Mouse (Mus musculus) embryonic facial prominence, embryonic 13.5 days (tissue): ENCODE data around the gene Gpn2. TPM values are rescaled to one million over a fixed set of nuclear protein-coding genes. Genes with fewer than 3 reads are reported as not detected.

ENCODE experiments used
- ATAC-seq: fragments of 200-750 bp; cut with Nextera tagmentation; 2 replicates; pipeline ENCODE4 v1.8.0; 2017; ENCODE audit warnings: low read depth; ENCODE audit not compliant: insufficient number of reproducible peaks, insufficient read depth, low FRiP score, low TSS enrichment
- H3K27ac ChIP-seq: fragments of 300-500 bp; sonication (generic); 2 replicates; pipeline ENCODE4 v1.5.1; 2015; ENCODE audit warnings: moderate library complexity, mild to moderate bottlenecking, inconsistent platforms
- H3K27me3 ChIP-seq: fragments of 300-500 bp; sonication (generic); 2 replicates; pipeline ENCODE4 v1.6.1; 2015; ENCODE audit warnings: mild to moderate bottlenecking, inconsistent platforms
- H3K36me3 ChIP-seq: fragments of 300-500 bp; sonication (generic); 2 replicates; pipeline ENCODE4 v1.6.1; 2015; ENCODE audit warnings: mild to moderate bottlenecking, inconsistent platforms
- H3K4me1 ChIP-seq: fragments of 300-500 bp; sonication (generic); 2 replicates; pipeline ENCODE4 v1.6.1; 2015; ENCODE audit warnings: inconsistent platforms
- H3K4me2 ChIP-seq: fragments of 300-500 bp; sonication (generic); 2 replicates; pipeline ENCODE4 v1.6.1; 2015; ENCODE audit warnings: moderate library complexity, mild to moderate bottlenecking, inconsistent platforms
- H3K4me3 ChIP-seq: fragments of 300-500 bp; sonication (generic); 2 replicates; pipeline ENCODE4 v1.5.1; 2015; ENCODE audit warnings: mild to moderate bottlenecking, inconsistent platforms
- H3K9ac ChIP-seq: fragments of 300-500 bp; sonication (generic); 2 replicates; pipeline ENCODE4 v1.6.1; 2015; ENCODE audit warnings: mild to moderate bottlenecking, inconsistent platforms
- H3K9me3 ChIP-seq: fragments of 300-500 bp; sonication (generic); 2 replicates; pipeline ENCODE4 v1.6.1; 2016; ENCODE audit warnings: inconsistent platforms
- WGBS: fragments of 180-500 bp; shearing (Covaris S2); methylation state at CpG from one replicate; pipeline ENCODE4 v1.1.7; 2015; ENCODE audit warnings: mixed read lengths; 5-methylcytosine and 5-hydroxymethylcytosine counted together
- polyA plus RNA-seq: library from polyadenylated mRNA; unstranded; fragments of >200 nt; fragmentation: Nextera tagmentation; extraction: Ambion mirVana; gene quantifications from 2 replicates; pipeline ENCODE4 v1.2.1, GENCODE M21; 2015

Gpn2 gene
- polyA plus RNA-seq, 1 experiment from 2014 or later, result 21.2 TPM

DNA sequence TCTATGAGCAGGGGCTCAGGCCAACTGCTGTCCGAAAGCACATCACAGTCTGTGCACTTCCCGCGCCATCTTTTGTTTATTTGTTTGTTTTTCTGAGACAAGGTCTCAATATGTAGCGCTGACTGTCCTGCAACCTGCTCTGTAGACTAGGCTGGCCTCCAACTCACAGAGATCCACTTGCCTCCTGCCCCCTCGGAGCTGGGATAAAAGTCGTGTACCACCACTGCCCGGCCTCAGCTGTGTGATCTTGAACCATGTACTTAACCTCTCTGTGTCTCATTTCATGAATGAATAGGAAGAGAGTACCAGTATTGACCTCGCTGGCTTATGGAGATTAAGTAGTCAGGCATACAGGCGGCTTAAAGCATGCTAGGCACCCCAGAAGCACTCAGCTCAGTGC lies 42.5 kb downstream of the Gpn2 start:
- no peaks in the 10 kb centered on the region for H3K9me3 ChIP-seq
- WGBS, result 85% methylated on average over 9 of the region's 9 CpGs
- no peak overlapping the region for H3K4me2 ChIP-seq
- H3K36me3 ChIP-seq, result peaks cover 39% of the 10 kb centered on the region
- no peak overlapping the region for H3K9ac ChIP-seq
- H3K4me3 ChIP-seq, result no peak overlapping the region
- peaks cover 15% of the 10 kb centered on the region for H3K4me1 ChIP-seq
- H3K27me3 ChIP-seq, result no peaks in the 10 kb centered on the region
- peak overlapping the region; percentile 11; the same call in 1 of the 2 replicates for H3K27ac ChIP-seq
- ATAC-seq, result no peak

DNA sequence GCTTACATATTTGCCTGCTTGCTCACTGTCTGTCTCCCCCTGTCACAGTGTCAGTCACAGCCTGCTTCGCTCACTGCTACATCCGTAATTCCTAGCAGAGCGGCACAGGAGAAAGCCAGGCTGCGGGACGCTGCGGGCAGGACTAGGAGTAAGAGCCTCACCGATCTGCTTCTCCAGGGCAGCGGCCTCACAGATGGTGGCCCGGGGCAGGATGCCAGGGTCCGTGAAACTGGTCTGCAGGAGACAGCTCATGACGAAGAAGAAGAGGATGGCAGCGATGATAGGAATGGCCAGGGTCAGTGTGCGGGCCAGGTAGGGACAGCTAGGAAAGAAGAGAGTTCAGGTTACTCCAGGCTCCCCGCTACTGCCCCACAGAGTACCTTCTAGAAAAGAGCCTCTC lies 42.9 kb downstream of the Gpn2 start:
- H3K4me2 ChIP-seq, result no peak overlapping the region
- H3K27me3 ChIP-seq, result no peaks in the 10 kb centered on the region
- WGBS, result 91% methylated on average over 14 of the region's 14 CpGs
- H3K27ac ChIP-seq, result peak overlapping the region; percentile 11; the same call in 1 of the 2 replicates
- H3K4me3 ChIP-seq, result no peak overlapping the region
- no peaks in the 10 kb centered on the region for H3K9me3 ChIP-seq
- H3K9ac ChIP-seq, result no peak overlapping the region
- ATAC-seq, result no peak
- H3K36me3 ChIP-seq, result peaks cover 36% of the 10 kb centered on the region
- H3K4me1 ChIP-seq, result peaks cover 19% of the 10 kb centered on the region

DNA sequence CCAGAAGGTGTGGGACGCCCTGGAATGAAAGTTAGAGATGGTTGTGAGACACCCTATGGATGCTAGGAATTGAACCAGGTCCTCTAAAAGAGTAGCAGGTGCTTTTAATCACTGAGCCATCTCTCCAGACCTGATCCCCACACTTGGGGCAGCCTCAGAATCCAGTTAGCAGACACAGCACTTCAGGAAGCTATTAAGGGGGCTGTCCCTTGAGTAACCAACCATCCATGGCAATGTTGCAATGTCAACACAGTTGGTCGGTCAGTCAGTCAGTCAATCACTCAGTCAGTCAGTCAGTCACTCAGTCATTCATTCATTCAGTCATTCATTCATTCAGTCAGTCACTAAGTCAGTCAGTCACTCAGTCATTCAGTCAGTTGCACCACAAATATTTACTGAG lies 44.4 kb downstream of the Gpn2 start:
- no peak for ATAC-seq
- no peak overlapping the region for H3K4me2 ChIP-seq
- H3K4me3 ChIP-seq, result no peak overlapping the region
- no peak overlapping the region for H3K27ac ChIP-seq
- no peaks in the 10 kb centered on the region for H3K27me3 ChIP-seq
- H3K9me3 ChIP-seq, result no peaks in the 10 kb centered on the region
- H3K9ac ChIP-seq, result no peak overlapping the region
- H3K36me3 ChIP-seq, result peaks cover 35% of the 10 kb centered on the region
- 77% methylated on average over 2 of the region's 2 CpGs for WGBS
- peaks cover 27% of the 10 kb centered on the region for H3K4me1 ChIP-seq

DNA sequence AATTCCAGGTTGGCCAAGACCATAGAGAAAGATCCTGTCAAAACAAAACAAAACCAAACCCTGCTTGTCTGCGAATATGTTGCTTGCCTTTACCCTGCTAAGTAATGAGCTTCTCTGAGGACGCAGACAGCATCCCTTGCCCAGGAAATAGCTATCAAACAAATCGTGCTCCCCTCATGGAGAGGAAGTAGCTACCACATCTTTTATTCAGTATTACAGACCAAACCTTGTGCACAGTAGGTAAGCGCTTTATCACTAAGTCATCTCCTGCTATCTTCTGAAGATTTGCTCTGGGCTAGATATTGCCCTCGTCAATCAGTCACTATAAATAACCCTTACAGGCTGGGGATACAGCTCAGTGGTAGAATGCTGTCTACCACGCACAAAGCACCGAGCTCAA lies 45.0 kb downstream of the Gpn2 start:
- no peak for ATAC-seq
- H3K9me3 ChIP-seq, result no peaks in the 10 kb centered on the region
- peaks cover 30% of the 10 kb centered on the region for H3K4me1 ChIP-seq
- peaks cover 28% of the 10 kb centered on the region for H3K36me3 ChIP-seq
- WGBS, result 85% methylated on average over 7 of the region's 7 CpGs
- H3K27me3 ChIP-seq, result no peaks in the 10 kb centered on the region
- H3K4me2 ChIP-seq, result no peak overlapping the region
- no peak overlapping the region for H3K4me3 ChIP-seq
- no peak overlapping the region for H3K9ac ChIP-seq
- no peak overlapping the region for H3K27ac ChIP-seq

DNA sequence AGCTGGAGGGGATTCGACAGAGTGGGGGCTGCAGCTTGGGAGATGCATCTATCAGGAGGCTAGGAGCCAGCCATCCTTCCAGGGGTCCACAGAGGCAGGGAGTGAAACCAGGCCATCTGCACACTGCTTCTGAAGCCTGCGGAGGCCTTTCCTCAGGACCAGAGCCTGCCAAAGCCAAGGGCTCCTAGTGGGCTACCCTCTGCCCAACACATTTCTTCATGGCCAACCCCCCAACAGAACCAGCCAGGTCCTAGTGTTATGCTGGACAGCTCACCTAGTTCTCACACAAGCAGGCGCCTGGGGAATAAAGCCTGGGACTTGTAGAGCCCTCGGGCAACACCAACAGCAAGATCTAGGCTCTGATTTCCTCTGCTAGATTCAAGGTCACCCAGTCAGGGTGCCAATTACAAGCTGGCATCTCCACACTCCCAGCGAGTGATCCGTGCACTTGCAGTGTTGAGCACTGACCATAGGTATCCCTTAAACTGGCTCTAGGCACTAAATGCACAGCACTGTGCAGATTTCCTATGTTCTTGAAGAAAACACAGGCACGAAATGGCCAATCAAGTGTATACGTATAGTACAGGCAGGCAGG lies 46.3 kb downstream of the Gpn2 start:
- no peak overlapping the region for H3K9ac ChIP-seq
- H3K9me3 ChIP-seq, result no peaks in the 10 kb centered on the region
- 86% methylated on average over 8 of the region's 8 CpGs for WGBS
- H3K4me2 ChIP-seq, result no peak overlapping the region
- H3K36me3 ChIP-seq, result peaks cover 16% of the 10 kb centered on the region
- peaks cover 30% of the 10 kb centered on the region for H3K4me1 ChIP-seq
- no peak for ATAC-seq
- H3K27ac ChIP-seq, result no peak overlapping the region
- no peak overlapping the region for H3K4me3 ChIP-seq
- no peaks in the 10 kb centered on the region for H3K27me3 ChIP-seq

DNA sequence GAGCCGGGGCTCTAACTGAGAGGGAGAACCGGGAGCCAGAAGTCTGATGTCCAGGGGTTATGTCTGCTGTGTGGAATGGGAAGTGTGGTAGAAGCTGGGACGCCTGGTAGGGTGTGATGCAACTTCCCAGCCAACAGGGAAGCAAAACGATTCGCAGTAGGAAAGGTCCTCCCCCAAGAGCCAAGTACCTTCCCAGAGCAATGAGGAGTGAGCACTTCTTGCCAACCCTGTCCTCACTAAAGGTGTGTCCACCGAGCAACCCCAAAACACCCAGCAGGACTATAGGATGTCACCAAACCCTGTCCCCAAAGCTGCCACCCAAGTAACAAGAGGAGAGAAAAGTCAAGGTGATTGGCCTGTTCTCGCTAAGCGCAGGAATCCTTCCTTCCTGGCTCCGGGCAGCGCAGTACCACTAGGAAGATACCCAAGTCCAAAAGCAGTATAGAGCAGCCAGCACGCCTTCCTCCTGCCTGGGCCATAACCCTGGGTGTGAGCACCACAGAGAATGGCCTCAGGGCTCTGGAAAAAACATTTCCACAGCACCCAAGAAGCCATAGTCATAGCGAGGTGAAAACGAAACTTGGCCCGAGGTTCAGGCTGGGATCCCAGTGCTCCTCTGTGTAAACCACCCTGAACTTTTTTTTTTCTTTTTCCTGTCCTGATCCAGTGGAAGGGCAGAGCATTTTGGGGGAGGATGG lies 47.1 kb downstream of the Gpn2 start:
- no peak overlapping the region for H3K9ac ChIP-seq
- H3K36me3 ChIP-seq, result peaks cover 8% of the 10 kb centered on the region
- H3K4me3 ChIP-seq, result peak overlapping the region; percentile 82; the same call in 1 of the 2 replicates
- no peaks in the 10 kb centered on the region for H3K27me3 ChIP-seq
- H3K9me3 ChIP-seq, result no peaks in the 10 kb centered on the region
- WGBS, result 81% methylated on average over 14 of the region's 14 CpGs
- H3K27ac ChIP-seq, result no peak overlapping the region
- no peak for ATAC-seq
- H3K4me1 ChIP-seq, result peaks cover 30% of the 10 kb centered on the region
- peak overlapping the region; percentile 89 for H3K4me2 ChIP-seq

DNA sequence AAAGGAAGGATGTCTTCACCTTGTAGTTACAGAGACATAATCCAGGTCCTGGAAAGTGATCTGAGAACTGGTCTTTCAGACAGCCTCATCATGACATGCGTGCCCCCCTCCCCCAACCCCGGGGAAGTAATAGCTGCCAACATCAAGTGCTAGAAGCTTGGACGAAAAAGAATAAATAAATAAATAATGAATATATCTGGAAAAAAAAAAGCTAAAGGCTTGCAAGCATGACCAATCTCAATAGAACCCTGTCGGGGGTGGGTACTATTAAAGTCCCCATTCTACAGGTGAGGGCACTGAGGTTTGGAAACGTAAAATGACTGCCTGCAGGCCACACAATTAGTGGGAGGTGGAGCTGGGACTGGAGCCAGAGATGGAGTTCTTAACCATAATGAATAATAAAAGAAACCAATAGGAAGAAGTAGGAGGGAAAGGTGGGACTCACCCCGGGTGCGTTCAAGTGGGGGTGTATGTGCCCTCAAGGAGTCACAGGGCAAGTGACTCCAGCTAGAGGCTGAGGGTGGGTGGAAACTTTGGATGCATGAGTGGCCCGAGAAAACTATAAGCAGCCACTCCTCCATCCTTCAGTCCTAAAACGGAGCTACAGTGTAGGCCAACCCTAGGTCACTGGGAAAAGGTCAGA lies 47.7 kb downstream of the Gpn2 start:
- peak overlapping the region; percentile 89 for H3K4me2 ChIP-seq
- H3K9me3 ChIP-seq, result no peaks in the 10 kb centered on the region
- WGBS, result 38% methylated on average over 9 of the region's 9 CpGs
- no peaks in the 10 kb centered on the region for H3K27me3 ChIP-seq
- peak overlapping the region; percentile 82 for H3K4me3 ChIP-seq
- H3K36me3 ChIP-seq, result peaks cover 3% of the 10 kb centered on the region
- no peak overlapping the region for H3K27ac ChIP-seq
- peak overlapping the region; percentile 91 for H3K9ac ChIP-seq
- peaks cover 30% of the 10 kb centered on the region for H3K4me1 ChIP-seq
- no peak for ATAC-seq

DNA sequence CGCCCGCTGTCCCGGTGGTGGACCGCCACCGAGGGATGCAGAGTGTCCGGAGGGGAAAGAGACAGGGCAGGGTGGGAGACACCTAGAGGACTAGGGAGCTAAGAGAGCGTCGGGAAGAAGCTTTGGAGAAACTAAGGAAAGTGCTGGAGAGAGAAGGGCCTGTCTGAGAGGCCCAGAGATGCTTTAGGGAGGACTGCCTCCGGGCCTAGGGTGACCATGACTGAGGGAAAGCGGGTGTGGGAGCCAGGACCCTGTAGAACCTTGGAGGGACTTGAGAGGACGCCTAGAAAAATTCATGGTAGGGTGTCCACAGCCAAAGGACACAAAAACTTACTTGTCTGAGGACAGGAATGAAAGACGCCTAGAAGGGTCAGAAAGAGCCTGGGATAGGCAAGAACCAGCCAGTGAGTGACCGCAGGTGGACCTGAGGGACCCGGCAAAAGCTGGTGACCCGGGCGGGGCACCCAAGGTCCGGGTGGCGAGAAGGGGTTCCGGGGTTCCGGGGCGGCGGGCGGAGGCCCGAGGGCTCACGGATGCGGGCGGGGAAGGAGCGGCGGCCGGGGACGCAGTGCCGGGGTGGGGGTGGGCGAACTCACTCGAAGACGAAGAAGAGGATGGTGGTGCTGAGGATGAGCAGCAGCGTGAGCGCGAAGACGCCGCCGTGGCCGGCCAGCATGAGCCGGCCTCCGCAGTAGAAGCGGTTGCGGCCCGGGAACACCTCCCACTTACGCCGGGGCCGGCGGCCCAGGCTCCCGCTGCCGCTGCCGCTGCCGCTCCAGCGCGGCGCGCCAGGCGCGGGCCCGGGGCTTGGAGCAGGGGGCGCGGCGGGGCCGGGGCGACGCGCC lies 48.5 kb downstream of the Gpn2 start:
- no peak for ATAC-seq
- Histone ChIP-seq H3K36me3 (no peaks in the 10 kb centered on the region), H3K4me1 (peaks cover 30% of the 10 kb centered on the region), H3K4me2 (peak overlapping the region; percentile 89), H3K4me3 (peak overlapping the region; percentile 82), H3K27me3 (no peaks in the 10 kb centered on the region), H3K27ac (peak overlapping the region; percentile 69), H3K9ac (peak overlapping the region; percentile 91), H3K9me3 (no peaks in the 10 kb centered on the region)
- WGBS, result 1% methylated on average over 53 of the region's 69 CpGs

DNA sequence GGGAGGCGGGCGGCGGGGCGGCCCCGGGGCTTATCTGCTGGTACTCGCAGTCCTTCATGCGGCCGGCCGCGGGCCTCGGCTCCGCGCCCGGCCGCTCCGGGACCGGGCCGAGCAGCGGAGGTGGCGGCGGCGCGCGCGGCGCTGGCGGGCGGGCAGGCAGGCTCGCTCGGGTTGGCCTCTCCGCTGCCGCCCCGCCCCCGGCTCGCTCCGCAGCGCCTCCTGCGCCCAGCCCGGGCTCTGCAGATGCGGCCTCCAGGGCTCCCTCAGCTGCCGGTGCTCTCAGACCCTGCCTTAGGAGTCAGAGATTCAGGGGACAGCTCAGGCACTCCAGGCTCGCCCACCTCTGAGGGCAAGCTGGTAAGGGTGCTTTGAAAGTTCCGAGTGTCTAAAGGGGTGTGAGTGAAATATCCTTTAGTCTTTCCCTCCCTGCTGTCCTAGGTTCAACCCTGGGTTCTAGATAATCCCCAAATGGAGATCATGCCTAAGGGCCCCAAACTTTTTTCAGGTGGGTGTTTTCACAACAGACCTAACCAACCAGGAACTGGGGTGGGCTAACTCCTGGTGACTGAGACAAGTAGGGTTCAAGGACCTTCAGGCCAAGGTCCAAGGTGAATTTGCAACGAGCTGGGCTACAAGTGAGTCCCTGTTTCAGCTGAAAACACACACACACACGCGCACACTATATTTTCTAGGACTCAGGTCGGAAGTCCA lies 49.3 kb downstream of the Gpn2 start:
- Histone ChIP-seq H3K9ac (peak overlapping the region; percentile 91), H3K4me2 (peak overlapping the region; percentile 89), H3K36me3 (no peaks in the 10 kb centered on the region), H3K4me3 (peak overlapping the region; percentile 82), H3K27ac (peak overlapping the region; percentile 69), H3K27me3 (no peaks in the 10 kb centered on the region), H3K4me1 (peaks cover 30% of the 10 kb centered on the region), H3K9me3 (no peaks in the 10 kb centered on the region)
- WGBS, result 13% methylated on average over 25 of the region's 47 CpGs
- ATAC-seq, result peak; percentile 57; the same call in 1 of the 2 replicates

DNA sequence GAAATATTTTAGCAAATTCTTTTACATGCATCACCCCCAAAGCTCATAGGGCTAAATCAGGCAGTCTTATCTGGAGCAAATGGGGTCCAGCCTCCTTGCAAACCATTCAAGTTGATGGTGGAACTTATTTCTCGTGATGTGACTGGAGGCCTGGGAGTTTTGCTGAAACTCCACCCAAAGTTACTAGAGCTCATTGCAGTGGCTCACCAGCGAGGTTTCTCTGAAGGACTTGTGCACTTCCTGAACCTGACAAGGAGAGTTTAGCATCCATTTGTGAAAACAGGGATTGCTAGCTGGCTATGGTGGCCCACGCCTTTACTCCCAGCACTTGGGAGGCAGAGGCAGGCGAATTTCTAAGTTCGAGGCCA lies 49.9 kb downstream of the Gpn2 start:
- Histone ChIP-seq H3K36me3 (no peaks in the 10 kb centered on the region), H3K27me3 (no peaks in the 10 kb centered on the region), H3K4me3 (no peak overlapping the region), H3K27ac (no peak overlapping the region), H3K9me3 (no peaks in the 10 kb centered on the region), H3K4me2 (no peak overlapping the region), H3K4me1 (peaks cover 30% of the 10 kb centered on the region), H3K9ac (no peak overlapping the region; the same call in 1 of the 2 replicates)
- ATAC-seq, result no peak
- WGBS, result 77% methylated on average over 5 of the region's 5 CpGs
